Mouse (Mus musculus) left cerebral cortex, adult 6 months (tissue): Measurements from ENCODE around the gene Helz2. TPM values are rescaled to one million over a fixed set of nuclear protein-coding genes. Genes with fewer than 3 reads are reported as not detected.

ENCODE experiments used
- long read RNA-seq, 2 experiments: library from polyadenylated mRNA; unstranded; transcript quantifications; one replicate each; pipeline ENCODE4 v2.0.0; 2019 to 2020
- polyA plus RNA-seq: library from polyadenylated mRNA; unstranded; fragments of <200 nt; fragmentation: Nextera tagmentation; gene quantifications from 2 replicates; pipeline ENCODE4 v1.2.3, GENCODE M21; 2021

Helz2 gene
- 0.16 and 0.29 TPM in 2 replicates for polyA plus RNA-seq
- long read RNA-seq, experiment 1 = 0 reads
- long read RNA-seq, experiment 2 = 0 reads

DNA sequence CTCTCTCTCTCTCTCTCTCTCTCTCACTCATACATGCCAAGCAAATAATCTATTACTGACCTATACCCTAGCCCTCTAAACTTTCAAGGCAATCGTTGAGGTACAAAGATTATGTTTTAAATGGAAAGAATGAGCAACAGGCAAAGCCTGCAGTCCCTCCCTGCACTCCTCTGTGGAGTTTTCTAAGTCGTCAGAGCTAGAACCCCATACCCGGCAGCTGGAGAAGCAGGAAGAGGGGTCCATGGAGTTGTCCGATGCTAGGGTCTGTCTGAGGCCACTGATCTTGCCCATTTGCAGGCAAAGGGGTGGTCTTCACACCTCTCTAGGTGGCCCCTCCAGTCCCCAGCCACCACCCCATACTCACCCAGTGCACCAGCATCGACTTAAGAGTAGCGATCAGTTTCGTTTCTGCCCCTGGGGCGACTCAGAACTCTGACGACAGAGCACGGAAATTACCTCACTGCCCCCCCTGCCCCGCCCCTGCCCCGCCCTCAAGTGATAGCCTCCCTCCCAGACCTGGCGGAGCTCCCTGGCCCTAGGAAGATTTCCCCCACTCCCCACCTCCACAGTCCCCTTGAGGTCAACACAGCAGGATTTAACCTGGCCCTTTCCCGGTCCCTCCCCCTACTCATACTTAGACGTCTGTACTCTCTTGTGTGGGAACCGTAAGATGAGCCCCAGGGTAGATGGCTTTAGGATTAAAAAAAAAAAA, at the start of gene Helz2:
TSS of gene Helz2 (minus strand) at position 426 of the 712 bp plus-strand sequence.

DNA sequence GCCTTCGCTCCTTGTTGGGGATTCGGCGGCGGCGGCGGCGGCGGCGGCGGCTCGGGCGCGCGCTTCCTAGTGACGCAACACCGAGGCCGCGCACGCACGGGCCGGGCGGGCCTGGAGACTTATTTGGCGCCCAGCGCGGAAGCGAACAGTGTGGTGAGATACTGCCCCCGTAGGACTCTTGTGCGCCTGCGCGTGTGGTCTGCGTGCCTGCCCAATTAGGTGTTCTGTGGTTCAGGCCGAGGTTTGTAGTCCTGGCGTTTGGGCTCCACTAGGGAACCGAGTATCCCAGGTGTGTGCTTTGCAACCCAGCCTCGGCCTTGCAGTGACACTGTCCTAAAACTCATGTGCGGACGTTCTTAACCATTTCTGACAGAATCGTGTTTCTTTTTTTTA, 46.1 kb upstream of the Helz2 start, which contains the start of gene Gmeb2:
TSS of gene Gmeb2 (minus strand) at position 78 of the 393 bp plus-strand sequence.

GRCm38 (mm10) chr2:181219538-181220216, 22.1 kb downstream of the Helz2 start, which contains the start of gene Fndc11:
Fndc11 (plus strand) TSS chr2:181220013.

DNA sequence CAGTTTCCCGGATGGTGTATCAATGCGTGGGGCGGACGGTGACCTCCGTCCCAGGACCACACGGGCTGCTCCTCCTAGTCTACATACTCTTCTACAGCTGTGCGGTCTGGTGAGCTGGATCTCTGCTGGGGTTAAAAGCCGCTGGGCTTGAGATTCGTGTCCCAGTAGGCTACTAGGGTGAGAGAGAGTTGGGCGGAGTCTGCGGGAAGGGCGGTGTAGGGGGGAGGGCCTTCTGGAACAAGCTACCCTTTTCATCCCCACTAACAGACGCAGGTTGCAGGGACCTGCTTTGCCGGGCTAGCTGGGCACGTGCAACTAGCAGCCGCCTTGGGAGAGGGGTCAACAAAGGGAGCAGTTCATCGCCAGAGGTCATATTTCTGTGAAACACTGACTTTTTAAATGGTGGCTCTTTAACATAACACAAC, 28.8 kb downstream of the Helz2 start, which contains the start of gene Srms:
TSS of gene Srms (minus strand) at position 165 of the 425 bp plus-strand sequence.

DNA sequence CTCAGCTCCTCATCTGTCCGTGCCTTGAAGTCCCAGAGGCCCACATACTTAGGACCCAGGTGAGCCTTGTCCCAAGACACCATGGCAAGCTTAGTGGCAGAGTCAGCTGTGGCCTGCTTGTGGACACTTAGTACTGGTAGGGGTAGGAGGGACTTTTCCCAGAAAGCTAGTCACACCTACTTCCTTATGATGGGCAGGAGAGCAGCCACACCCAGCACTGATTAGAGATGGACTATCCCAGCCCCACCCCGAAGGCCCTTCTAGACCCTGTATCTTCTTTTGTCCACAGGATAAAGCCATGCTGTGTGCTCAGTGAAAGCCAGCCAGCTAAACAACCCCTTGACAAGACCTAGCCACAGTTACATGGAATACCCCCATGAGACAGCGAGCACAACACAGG, 39.4 kb downstream of the Helz2 start, which contains the start of gene Ptk6:
TSS of gene Ptk6 (minus strand) at position 368 of the 400 bp plus-strand sequence.

DNA sequence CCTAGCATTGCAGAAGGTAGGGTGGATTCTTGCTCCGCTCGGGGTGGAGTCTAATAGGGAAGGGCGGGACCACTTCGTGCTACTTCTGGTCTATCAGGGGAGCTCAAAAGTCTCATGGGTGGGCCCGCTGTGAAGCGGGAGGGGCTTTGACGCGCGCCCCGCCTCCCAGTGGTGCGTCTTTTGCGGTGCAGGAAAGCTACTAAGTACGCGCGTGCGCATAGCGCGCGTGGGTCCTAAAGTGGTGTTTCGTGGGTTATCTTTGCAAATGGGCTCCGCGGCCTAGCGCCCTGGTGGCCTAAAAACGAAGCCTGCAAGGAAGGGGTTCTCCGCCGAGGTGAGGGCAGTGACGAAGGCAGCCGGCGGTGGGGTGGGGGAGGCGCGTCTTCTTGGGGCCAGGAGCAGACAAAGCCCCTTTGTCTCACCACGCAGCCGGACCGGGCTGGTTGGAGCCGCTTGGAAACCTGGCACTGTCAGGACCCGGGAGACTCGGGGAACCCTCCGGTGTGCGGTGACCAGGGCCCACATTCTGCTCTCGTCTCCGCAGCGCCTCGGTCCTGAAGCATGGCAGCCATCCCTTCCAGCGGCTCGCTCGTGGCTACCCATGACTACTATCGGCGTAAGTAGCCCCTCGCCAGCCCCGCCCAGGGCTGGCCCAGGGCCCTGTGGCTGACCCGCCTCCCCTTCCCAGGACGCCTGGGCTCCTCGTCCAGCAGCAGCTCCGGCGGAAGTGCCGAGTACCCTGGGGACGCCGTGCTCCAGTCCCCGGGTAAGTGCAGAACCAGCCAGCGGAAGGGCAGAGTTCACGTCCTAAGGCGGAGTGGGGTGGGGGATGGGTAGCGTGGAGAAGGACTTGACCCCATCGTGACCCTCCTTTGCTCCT, 54.5 kb downstream of the Helz2 start, which contains the start of gene Ppdpf:
TSS of gene Ppdpf (plus strand) at position 127 of the 880 bp plus-strand sequence.

Other genes with a start within 250 kb of the Helz2 start
- gene Chrna4, start 198.5 kb downstream of the Helz2 start, polyA plus RNA-seq = 15.1 and 25.9 TPM in 2 replicates
- 23.0 and 89.4 TPM in 2 replicates for gene Kcnq2, start 106.7 kb downstream of the Helz2 start, polyA plus RNA-seq
- gene Eef1a2, start 85.0 kb downstream of the Helz2 start, polyA plus RNA-seq = 219 and 425 TPM in 2 replicates
- gene Ppdpf, start 54.8 kb downstream of the Helz2 start, polyA plus RNA-seq = 173 and 211 TPM in 2 replicates
- not detected in 2 replicates for gene Ptk6, start 39.2 kb downstream of the Helz2 start, polyA plus RNA-seq
- gene Srms, start 28.8 kb downstream of the Helz2 start, polyA plus RNA-seq = 0.08 and 0.12 TPM in 2 replicates
- 0.29 and 0.38 TPM in 2 replicates for gene Fndc11, start 22.0 kb downstream of the Helz2 start, polyA plus RNA-seq
- gene Gmeb2, start 46.0 kb upstream of the Helz2 start, polyA plus RNA-seq = 1.7 and 4.5 TPM in 2 replicates
- gene Stmn3, start 72.5 kb upstream of the Helz2 start, polyA plus RNA-seq = 1,269 and 1,330 TPM in 2 replicates
- gene Rtel1, start 77.7 kb upstream of the Helz2 start, polyA plus RNA-seq = 2.6 and 3.0 TPM in 2 replicates
- gene Zgpat, start 122.9 kb upstream of the Helz2 start, polyA plus RNA-seq = 20.7 and 23.8 TPM in 2 replicates
- 52.6 and 74.6 TPM in 2 replicates for gene Arfrp1, start 123.4 kb upstream of the Helz2 start, polyA plus RNA-seq
- gene Lime1, start 138.1 kb upstream of the Helz2 start, polyA plus RNA-seq = 3.3 and 5.9 TPM in 2 replicates
- 3.4 and 3.7 TPM in 2 replicates for gene Zbtb46, start 217.4 kb upstream of the Helz2 start, polyA plus RNA-seq